Mouse (Mus musculus) intestine, embryonic 15.5 days (tissue): ENCODE data around the gene Hes5. TPM values are rescaled to one million over a fixed set of nuclear protein-coding genes. Genes with fewer than 3 reads are reported as not detected.

ENCODE experiments used
- ATAC-seq: fragments of 200-750 bp; cut with Nextera tagmentation; 2 replicates; pipeline ENCODE4 v1.8.0; 2017; ENCODE audit warnings: moderate TSS enrichment, moderate library complexity
- H3K27ac ChIP-seq: fragments of 300-500 bp; sonication (generic); 2 replicates; pipeline ENCODE4 v1.5.1; 2015; ENCODE audit warnings: mild to moderate bottlenecking, inconsistent platforms
- H3K27me3 ChIP-seq: fragments of 300-500 bp; sonication (generic); replicated peaks from 2 replicates; pipeline ENCODE4 v1.6.1; 2015; ENCODE audit warnings: inconsistent platforms
- H3K36me3 ChIP-seq: fragments of 300-500 bp; sonication (generic); 2 replicates; pipeline ENCODE4 v1.6.1; 2015; ENCODE audit warnings: inconsistent platforms
- H3K4me1 ChIP-seq: fragments of 300-500 bp; sonication (generic); replicated peaks from 2 replicates; pipeline ENCODE4 v1.6.1; 2015; ENCODE audit warnings: inconsistent platforms
- H3K4me2 ChIP-seq: fragments of 300-500 bp; sonication (generic); replicated peaks from 2 replicates; pipeline ENCODE4 v1.6.1; 2015; ENCODE audit warnings: mild to moderate bottlenecking, inconsistent platforms
- H3K4me3 ChIP-seq: fragments of 300-500 bp; sonication (generic); replicated peaks from 2 replicates; pipeline ENCODE4 v1.5.1; 2015; ENCODE audit warnings: inconsistent platforms
- H3K9ac ChIP-seq: fragments of 300-500 bp; sonication (generic); 2 replicates; pipeline ENCODE4 v1.6.1; 2015; ENCODE audit warnings: inconsistent platforms
- H3K9me3 ChIP-seq: fragments of 300-500 bp; sonication (generic); 2 replicates; pipeline ENCODE4 v1.6.1; 2016; ENCODE audit warnings: inconsistent platforms
- WGBS: fragments of 180-500 bp; shearing (Covaris S2); methylation state at CpG from one replicate; pipeline ENCODE4 v1.1.7; 2015; 5-methylcytosine and 5-hydroxymethylcytosine counted together
- polyA plus RNA-seq: library from polyadenylated mRNA; unstranded; fragments of >200 nt; fragmentation: Nextera tagmentation; extraction: Ambion mirVana; gene quantifications from 2 replicates; pipeline ENCODE4 v1.2.1, GENCODE M21; 2015

Gene Hes5
- polyA plus RNA-seq, 1 experiment from 2014 or later = 2.5 TPM

GRCm38 (mm10) chr4:154944121-154944590 is 16.6 kb upstream of the Hes5 start:
- 24% methylated on average over 2 of the region's 2 CpGs for WGBS
- Histone ChIP-seq H3K4me2 (no peak overlapping the region), H3K27me3 (peaks cover 11% of the 10 kb centered on the region)

GRCm38 (mm10) chr4:154946319-154946718 is 14.4 kb upstream of the Hes5 start:
- 2% methylated on average over 8 of the region's 8 CpGs for WGBS
- no peaks in the 10 kb centered on the region for H3K9me3 ChIP-seq
- peak overlapping the region; percentile 61 for H3K4me2 ChIP-seq
- no peak overlapping the region for H3K9ac ChIP-seq
- H3K4me1 ChIP-seq = peaks cover 16% of the 10 kb centered on the region; the same call in 1 of the 2 replicates
- peaks cover 27% of the 10 kb centered on the region for H3K27me3 ChIP-seq
- H3K36me3 ChIP-seq = no peaks in the 10 kb centered on the region
- 0 out of 2 replicates have a peak overlapping the region, but pooled peaks have one; percentile 54 for H3K27ac ChIP-seq
- ATAC-seq = peak; percentile 95
- H3K4me3 ChIP-seq = peak overlapping the region; percentile 20

More at GRCm38 (mm10) chr4:154944121-154944590, 16.6 kb upstream of the Hes5 start:
- Histone ChIP-seq H3K36me3 (no peaks in the 10 kb centered on the region), H3K9me3 (no peaks in the 10 kb centered on the region), H3K4me1 (peaks cover 13% of the 10 kb centered on the region; the same call in 1 of the 2 replicates), H3K4me3 (no peak overlapping the region), H3K27ac (no peak overlapping the region), H3K9ac (no peak overlapping the region)
- peak; percentile 73 for ATAC-seq

- no peaks in the 10 kb centered on the region for H3K9me3 ChIP-seq
- no peak overlapping the region for H3K4me2 ChIP-seq
- no peak overlapping the region for H3K4me3 ChIP-seq
- H3K27me3 ChIP-seq = peaks cover 47% of the 10 kb centered on the region
- ATAC-seq = no peak
- H3K4me1 ChIP-seq = peaks cover 16% of the 10 kb centered on the region; the same call in 1 of the 2 replicates
- no peak overlapping the region for H3K27ac ChIP-seq
- no peaks in the 10 kb centered on the region for H3K36me3 ChIP-seq
- no peak overlapping the region for H3K9ac ChIP-seq
- 49% methylated on average over 14 of the region's 14 CpGs for WGBS
These were observed 12.4 kb upstream of the Hes5 start for GRCm38 (mm10) chr4:154948066-154948939.

- no peak overlapping the region for H3K4me3 ChIP-seq
- ATAC-seq = no peak
- H3K36me3 ChIP-seq = no peaks in the 10 kb centered on the region
- H3K9me3 ChIP-seq = no peaks in the 10 kb centered on the region
- H3K4me2 ChIP-seq = no peak overlapping the region
- peaks cover 16% of the 10 kb centered on the region; the same call in 1 of the 2 replicates for H3K4me1 ChIP-seq
- H3K9ac ChIP-seq = no peak overlapping the region
- H3K27ac ChIP-seq = no peak overlapping the region
- WGBS = 59% methylated on average over 6 of the region's 6 CpGs
- peaks cover 54% of the 10 kb centered on the region for H3K27me3 ChIP-seq
These were observed 11.7 kb upstream of the Hes5 start for GRCm38 (mm10) chr4:154948940-154949588.

DNA sequence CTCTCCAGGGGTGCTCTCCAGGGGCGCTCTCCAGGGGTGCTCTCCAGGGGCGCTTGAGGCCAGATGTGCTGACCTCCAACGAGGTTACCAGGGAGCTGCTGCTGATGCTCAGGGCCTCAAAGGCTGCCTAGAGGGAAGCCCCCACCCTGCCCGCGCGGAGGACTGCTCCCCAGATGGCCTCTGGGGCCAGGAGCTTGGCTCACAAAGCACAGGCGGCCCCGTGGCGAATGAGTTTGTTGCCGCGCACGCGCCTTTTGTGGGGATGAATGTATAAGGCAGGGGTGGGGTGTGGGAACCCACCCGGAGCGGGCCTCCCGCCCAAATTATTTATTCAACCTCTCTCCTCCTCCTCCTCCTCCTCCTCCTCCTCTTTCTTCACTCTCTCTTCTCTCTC is 11.1 kb upstream of the Hes5 start:
- H3K36me3 ChIP-seq = no peaks in the 10 kb centered on the region
- no peak overlapping the region for H3K4me3 ChIP-seq
- H3K27ac ChIP-seq = no peak overlapping the region
- no peaks in the 10 kb centered on the region for H3K9me3 ChIP-seq
- H3K9ac ChIP-seq = no peak overlapping the region
- H3K27me3 ChIP-seq = peaks cover 60% of the 10 kb centered on the region
- H3K4me1 ChIP-seq = peaks cover 16% of the 10 kb centered on the region; the same call in 1 of the 2 replicates
- 18% methylated on average over 16 of the region's 16 CpGs for WGBS
- H3K4me2 ChIP-seq = no peak overlapping the region
- no peak for ATAC-seq

GRCm38 (mm10) chr4:154952461-154953241 is 8.1 kb upstream of the Hes5 start:
- Histone ChIP-seq H3K4me3 (no peak overlapping the region), H3K4me2 (no peak overlapping the region)
- WGBS = 3% methylated on average over 26 of the region's 26 CpGs

DNA sequence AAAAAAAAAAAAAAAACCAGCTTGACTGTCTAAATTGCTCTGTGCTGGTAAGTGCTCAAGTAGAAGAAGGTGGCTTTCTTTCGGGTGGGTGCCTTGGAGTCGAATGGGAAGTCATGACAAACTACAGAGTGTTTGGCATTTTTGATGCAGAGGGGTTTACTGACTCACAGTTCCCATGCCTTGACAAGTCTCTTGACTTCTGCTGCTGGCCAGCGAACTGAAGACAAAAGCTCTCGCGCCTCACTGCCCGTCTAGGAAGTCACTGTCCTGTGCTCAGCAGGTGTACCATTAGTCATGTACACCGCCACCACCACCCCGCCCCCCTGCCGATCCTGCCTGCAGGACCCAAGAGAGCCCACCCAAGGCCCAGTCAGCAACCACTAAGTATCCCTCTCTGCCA is 4.1 kb upstream of the Hes5 start:
- 49% methylated on average over 9 of the region's 9 CpGs for WGBS
- Histone ChIP-seq H3K4me3 (no peak overlapping the region), H3K27me3 (peaks cover 90% of the 10 kb centered on the region), H3K9me3 (no peaks in the 10 kb centered on the region), H3K9ac (no peak overlapping the region), H3K4me2 (no peak overlapping the region), H3K4me1 (peaks cover 23% of the 10 kb centered on the region), H3K27ac (no peak overlapping the region), H3K36me3 (no peaks in the 10 kb centered on the region)
- no peak for ATAC-seq

More at GRCm38 (mm10) chr4:154952461-154953241, 8.1 kb upstream of the Hes5 start:
- peaks cover 81% of the 10 kb centered on the region for H3K27me3 ChIP-seq
- no peak overlapping the region for H3K9ac ChIP-seq
- H3K36me3 ChIP-seq = no peaks in the 10 kb centered on the region
- no peaks in the 10 kb centered on the region for H3K9me3 ChIP-seq
- no peak overlapping the region for H3K27ac ChIP-seq
- ATAC-seq = no peak; the same call in 1 of the 2 replicates
- peaks cover 13% of the 10 kb centered on the region; the same call in 1 of the 2 replicates for H3K4me1 ChIP-seq

DNA sequence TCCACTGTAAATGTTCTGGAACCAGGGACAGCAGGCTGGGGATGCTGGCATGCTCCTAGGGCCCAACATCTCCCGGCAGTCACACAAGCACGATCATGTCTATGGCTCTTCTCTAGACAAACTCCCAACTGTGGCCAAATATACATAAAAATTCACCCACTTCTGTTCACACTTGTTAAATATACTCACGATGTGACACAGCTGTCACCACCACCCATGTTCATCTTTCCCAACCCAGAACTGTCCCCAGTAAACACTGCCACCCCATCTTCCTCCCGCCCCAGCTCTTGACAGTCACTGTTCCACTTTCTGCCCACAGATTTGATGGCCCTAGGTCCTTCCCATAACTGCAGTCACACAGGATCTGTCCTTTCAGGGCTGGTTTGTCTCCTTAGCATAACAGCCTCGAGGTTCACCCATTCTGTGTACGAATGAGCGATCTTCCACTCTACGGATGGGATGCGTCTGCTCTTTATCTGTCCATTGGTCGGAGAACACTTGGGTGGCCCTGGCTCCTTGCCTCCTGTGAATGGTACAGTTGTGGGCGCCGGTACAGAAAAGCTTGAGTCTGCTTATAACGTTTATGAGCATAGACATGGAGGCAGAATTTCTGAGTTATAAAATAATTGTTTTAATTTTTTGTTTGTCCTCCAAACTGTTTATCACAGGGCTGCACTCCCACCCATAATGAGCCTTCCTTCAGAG is 3.3 kb upstream of the Hes5 start:
- Histone ChIP-seq H3K9me3 (no peaks in the 10 kb centered on the region), H3K9ac (no peak overlapping the region), H3K36me3 (no peaks in the 10 kb centered on the region), H3K27me3 (peaks cover 90% of the 10 kb centered on the region), H3K27ac (no peak overlapping the region), H3K4me1 (peaks cover 28% of the 10 kb centered on the region), H3K4me2 (no peak overlapping the region; the same call in 1 of the 2 replicates), H3K4me3 (no peak overlapping the region)
- no peak for ATAC-seq
- 45% methylated on average over 13 of the region's 13 CpGs for WGBS

- H3K9ac ChIP-seq = peak overlapping the region; percentile 4; the same call in 1 of the 2 replicates
- ATAC-seq = no peak
- H3K36me3 ChIP-seq = no peaks in the 10 kb centered on the region
- 6% methylated on average over 15 of the region's 15 CpGs for WGBS
- H3K4me1 ChIP-seq = peaks cover 31% of the 10 kb centered on the region
- H3K27me3 ChIP-seq = peaks cover 90% of the 10 kb centered on the region
- no peak overlapping the region for H3K4me3 ChIP-seq
- H3K4me2 ChIP-seq = peak overlapping the region; percentile 38
- H3K9me3 ChIP-seq = no peaks in the 10 kb centered on the region
- no peak overlapping the region for H3K27ac ChIP-seq
These were observed 2.6 kb upstream of the Hes5 start for GRCm38 (mm10) chr4:154958171-154958570.

DNA sequence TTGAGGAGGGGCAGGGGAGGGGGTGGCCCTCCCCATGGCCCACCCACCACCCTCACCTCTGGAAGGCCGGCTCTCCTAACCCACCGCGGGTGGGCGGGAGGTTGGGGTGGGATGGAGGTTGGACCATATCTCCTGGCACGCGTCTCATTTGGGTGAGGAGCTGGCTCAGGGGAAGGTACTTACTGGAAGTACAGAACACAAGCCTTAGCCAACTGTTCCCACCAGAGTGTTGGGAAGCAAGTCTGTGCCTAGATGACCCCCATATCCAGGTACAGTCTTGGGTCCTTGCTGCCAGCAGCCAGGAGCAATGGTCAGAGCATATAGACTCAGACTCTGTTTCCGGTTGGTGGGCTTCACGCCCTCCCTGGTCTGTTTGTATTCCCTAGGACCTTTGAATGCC is 2.1 kb upstream of the Hes5 start:
- H3K4me2 ChIP-seq = no peak overlapping the region
- ATAC-seq = no peak

DNA sequence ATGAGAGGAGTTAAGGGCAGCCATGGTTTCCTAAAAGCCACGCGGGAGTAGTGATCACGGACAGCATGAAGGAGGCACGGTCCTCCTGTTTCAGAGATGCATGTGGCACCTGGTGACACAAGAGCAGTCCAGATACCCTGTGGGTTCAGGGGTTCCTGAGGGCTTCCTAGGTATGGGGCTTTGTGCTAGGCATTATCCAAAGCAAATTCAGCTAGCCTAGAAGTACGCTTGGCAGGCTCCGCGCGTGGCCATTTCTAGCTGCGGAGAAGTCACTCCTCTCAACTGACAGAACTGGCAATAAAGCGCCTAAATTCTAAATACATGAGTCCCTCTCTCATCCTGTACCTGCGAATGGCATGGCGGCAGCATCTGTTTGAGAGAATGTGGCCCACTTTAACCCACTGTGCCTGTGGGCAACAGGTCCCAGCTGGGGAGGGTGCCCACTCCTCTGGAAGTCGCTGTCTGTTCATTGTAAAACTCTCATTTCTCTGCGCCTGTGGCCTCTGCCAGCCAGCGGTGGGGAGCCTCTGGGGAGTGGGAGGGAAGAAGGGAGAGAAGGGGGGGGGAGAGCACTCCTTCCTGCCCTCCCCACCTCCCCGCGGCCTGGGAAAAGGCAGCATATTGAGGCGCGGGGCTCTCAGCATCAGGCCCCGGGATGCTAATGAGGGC is 568 bp upstream of the Hes5 start:
- ATAC-seq = no peak
- H3K27me3 ChIP-seq = peaks cover 76% of the 10 kb centered on the region
- WGBS = 23% methylated on average over 20 of the region's 20 CpGs
- H3K27ac ChIP-seq = no peak overlapping the region
- peak overlapping the region; percentile 79 for H3K4me2 ChIP-seq
- H3K9me3 ChIP-seq = no peaks in the 10 kb centered on the region
- 0 out of 2 replicates have a peak overlapping the region, but pooled peaks have one; percentile 38 for H3K9ac ChIP-seq
- no peaks in the 10 kb centered on the region for H3K36me3 ChIP-seq
- peak overlapping the region; percentile 43 for H3K4me3 ChIP-seq
- peaks cover 41% of the 10 kb centered on the region for H3K4me1 ChIP-seq

More for the DNA sequence above, 2.1 kb upstream of the Hes5 start:
- Histone ChIP-seq H3K4me3 (no peak overlapping the region), H3K27ac (no peak overlapping the region), H3K9ac (no peak overlapping the region), H3K4me1 (peaks cover 35% of the 10 kb centered on the region), H3K9me3 (no peaks in the 10 kb centered on the region), H3K36me3 (no peaks in the 10 kb centered on the region), H3K27me3 (peaks cover 90% of the 10 kb centered on the region)
- WGBS = 25% methylated on average over 8 of the region's 8 CpGs
